Comparison of ENCODE assay signal across 16 mouse cellular contexts in the genomic region with DNA sequence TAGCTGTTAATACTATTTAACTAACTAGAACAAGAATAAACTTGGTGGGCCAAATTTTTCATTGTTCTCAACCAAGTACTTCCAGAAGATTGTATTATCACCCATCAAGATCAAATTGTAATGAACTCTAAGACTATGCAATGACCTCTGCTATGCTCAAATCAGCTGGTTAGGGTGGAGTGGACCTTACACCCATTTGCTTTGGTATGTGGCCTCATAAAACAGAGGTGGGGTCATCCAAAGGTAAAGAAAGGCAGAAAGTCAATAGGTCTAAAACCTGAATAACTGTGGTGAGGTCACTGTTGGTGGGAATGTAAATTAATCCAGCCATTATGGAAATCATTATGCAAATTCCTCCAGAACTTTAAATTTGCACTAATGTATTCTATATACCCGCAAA. TPM values are rescaled to one million over a fixed set of nuclear protein-coding genes. Genes with fewer than 3 reads are reported as not detected.
"Had no signal": no experiment of that assay in that cellular context is flagged by ENCODE, and none has a peak within 500 bp of the region (broad histone marks: within the 10 kb centered on the region; RNA-seq: fewer than 3 reads in every experiment).

No protein-coding gene starts in this region.

- H3K4me3 ChIP-seq: lung, embryonic 15.5 days; megakaryocyte, embryonic 14.5 days; midbrain, embryonic 13.5 days; midbrain, embryonic 15.5 days; neural tube, embryonic 12.5 days; stomach, embryonic 15.5 days had no signal

- H3K4me1 ChIP-seq: lung, embryonic 15.5 days; megakaryocyte, embryonic 14.5 days; midbrain, embryonic 13.5 days; midbrain, embryonic 15.5 days; neural tube, embryonic 12.5 days; stomach, embryonic 15.5 days had no signal

- H3K9me3 ChIP-seq: lung, embryonic 15.5 days; midbrain, embryonic 13.5 days; midbrain, embryonic 15.5 days; neural tube, embryonic 12.5 days; stomach, embryonic 15.5 days had no signal

- H3K27ac ChIP-seq: lung, embryonic 15.5 days; macrophage; midbrain, embryonic 13.5 days; midbrain, embryonic 15.5 days; neural tube, embryonic 12.5 days; stomach, embryonic 15.5 days; stomach, postnatal 0 days had no signal

- DNase-seq: lung, adult 2 months; lung, postnatal 14 days; lung, postnatal 36 days; right cerebral cortex, postnatal 14 days; thymus, adult 2 months; thymus, postnatal 25 days; thymus, postnatal 4 days had no signal

- H3K36me3 ChIP-seq: lung, embryonic 15.5 days; midbrain, embryonic 13.5 days; midbrain, embryonic 15.5 days; neural tube, embryonic 12.5 days; stomach, embryonic 15.5 days had no signal

- H3K9ac ChIP-seq: lung, embryonic 15.5 days; midbrain, embryonic 13.5 days; midbrain, embryonic 15.5 days; neural tube, embryonic 12.5 days; stomach, embryonic 15.5 days had no signal

RNA-seq across cellular contexts. Expression of a gene that starts 24.3 kb away (rescaled TPM):
- total RNA-seq: monocyte, adult 5-6 weeks had no signal
